Comparison of ENCODE assay signal across 15 mouse cellular contexts in genomic region chr3:30212802-30213201, GRCm38 (mm10).
"Had no signal": no experiment of that assay in that cellular context is flagged by ENCODE, and none has a peak within 500 bp of the region (broad histone marks: within the 10 kb centered on the region; RNA-seq: fewer than 3 reads in every experiment).

No protein-coding gene starts in this region.

- H3K4me1 ChIP-seq: liver, embryonic 12.5 days; liver, embryonic 15.5 days; megakaryocyte, embryonic 14.5 days had no signal

- H3K4me3 ChIP-seq: liver, embryonic 12.5 days; liver, embryonic 15.5 days; lung, embryonic 15.5 days; megakaryocyte, embryonic 14.5 days; midbrain, embryonic 10.5 days had no signal

- H3K36me3 ChIP-seq: liver, embryonic 12.5 days; liver, embryonic 15.5 days; lung, embryonic 15.5 days; midbrain, embryonic 10.5 days had no signal

- H3K27me3 ChIP-seq: liver, embryonic 12.5 days; liver, embryonic 15.5 days; lung, embryonic 15.5 days; megakaryocyte, embryonic 14.5 days had no signal

- H3K9me3 ChIP-seq: liver, embryonic 12.5 days; liver, embryonic 15.5 days; lung, embryonic 15.5 days; megakaryocyte, embryonic 14.5 days; midbrain, embryonic 10.5 days had no signal

- ATAC-seq: liver, embryonic 12.5 days had no signal

- H3K27ac ChIP-seq: kidney, postnatal 0 days; liver, embryonic 12.5 days; liver, embryonic 15.5 days; midbrain, embryonic 10.5 days had no signal

- H3K4me2 ChIP-seq: liver, embryonic 12.5 days; liver, embryonic 15.5 days; lung, embryonic 15.5 days had no signal

- H3K9ac ChIP-seq: liver, embryonic 12.5 days; liver, embryonic 15.5 days; lung, embryonic 15.5 days had no signal

- DNase-seq: kidney, adult 2 months; kidney, postnatal 36 days; left cerebral cortex, postnatal 4 days; liver; lung, adult 18-20 months; lung, postnatal 10 days; lung, postnatal 36 days; midbrain, embryonic 14.5 days; thymus, postnatal 25 days had no signal
